Mouse (Mus musculus) forebrain, embryonic 16.5 days (tissue): ENCODE data around the gene Ogdhl. TPM values are rescaled to one million over a fixed set of nuclear protein-coding genes. Genes with fewer than 3 reads are reported as not detected.
A peak's percentile ranks its signal among the peaks of the same experiment; 100 is the strongest.
"Not testable (repeated sequence)": the region's sequence is repeated elsewhere in the genome, so short reads cannot be mapped to it uniquely, and the experiment has no call there.

Experiments
- ATAC-seq: fragments of 200-750 bp; cut with Nextera tagmentation; 2 replicates; pipeline ENCODE4 v1.8.0; 2017; ENCODE audit warnings: mild to moderate bottlenecking, moderate library complexity
- H3K27ac ChIP-seq: fragments of 300-500 bp; sonication (generic); 2 replicates; pipeline ENCODE4 v1.5.1; 2014; ENCODE audit warnings: low read length, control low read depth
- H3K27me3 ChIP-seq: fragments of 300-500 bp; sonication (generic); replicated peaks from 2 replicates; pipeline ENCODE4 v1.6.1; 2014; ENCODE audit warnings: low read length; ENCODE audit not compliant: control insufficient read depth, insufficient read depth
- H3K36me3 ChIP-seq: fragments of 300-500 bp; sonication (generic); 2 replicates; pipeline ENCODE4 v1.6.1; 2014; ENCODE audit not compliant: control insufficient read depth, insufficient read depth
- H3K4me1 ChIP-seq: fragments of 300-500 bp; sonication (generic); replicated peaks from 2 replicates; pipeline ENCODE4 v1.6.1; 2014; ENCODE audit warnings: low read length; ENCODE audit not compliant: control insufficient read depth, insufficient read depth
- H3K4me2 ChIP-seq: fragments of 300-500 bp; sonication (generic); 2 replicates; pipeline ENCODE4 v1.6.1; 2014; ENCODE audit warnings: mild to moderate bottlenecking, low read length, control low read depth
- H3K4me3 ChIP-seq: fragments of 300-500 bp; sonication (generic); replicated peaks from 2 replicates; pipeline ENCODE4 v1.5.1; 2014; ENCODE audit warnings: mild to moderate bottlenecking, low read length, control low read depth
- H3K9ac ChIP-seq: fragments of 300-500 bp; sonication (generic); replicated peaks from 2 replicates; pipeline ENCODE4 v1.6.1; 2014; ENCODE audit warnings: low read depth, low read length, control low read depth
- H3K9me3 ChIP-seq: fragments of 300-500 bp; sonication (generic); 2 replicates; pipeline ENCODE4 v1.6.1; 2016; ENCODE audit warnings: low read length; ENCODE audit not compliant: control insufficient read depth
- WGBS: fragments of 180-500 bp; shearing (Covaris S2); extraction: QIAGEN DNeasy Blood & Tissue Kit; methylation state at CpG from one replicate; pipeline ENCODE4 v1.1.7; 2014; 5-methylcytosine and 5-hydroxymethylcytosine counted together
- polyA plus RNA-seq: library from polyadenylated mRNA; unstranded; fragments of >200 nt; fragmentation: Nextera tagmentation; extraction: Ambion mirVana; gene quantifications from 2 replicates; pipeline ENCODE4 v1.2.1, GENCODE M21; 2015

Ogdhl gene
- polyA plus RNA-seq, 1 experiment from 2014 or later = 29.6 TPM

DNA sequence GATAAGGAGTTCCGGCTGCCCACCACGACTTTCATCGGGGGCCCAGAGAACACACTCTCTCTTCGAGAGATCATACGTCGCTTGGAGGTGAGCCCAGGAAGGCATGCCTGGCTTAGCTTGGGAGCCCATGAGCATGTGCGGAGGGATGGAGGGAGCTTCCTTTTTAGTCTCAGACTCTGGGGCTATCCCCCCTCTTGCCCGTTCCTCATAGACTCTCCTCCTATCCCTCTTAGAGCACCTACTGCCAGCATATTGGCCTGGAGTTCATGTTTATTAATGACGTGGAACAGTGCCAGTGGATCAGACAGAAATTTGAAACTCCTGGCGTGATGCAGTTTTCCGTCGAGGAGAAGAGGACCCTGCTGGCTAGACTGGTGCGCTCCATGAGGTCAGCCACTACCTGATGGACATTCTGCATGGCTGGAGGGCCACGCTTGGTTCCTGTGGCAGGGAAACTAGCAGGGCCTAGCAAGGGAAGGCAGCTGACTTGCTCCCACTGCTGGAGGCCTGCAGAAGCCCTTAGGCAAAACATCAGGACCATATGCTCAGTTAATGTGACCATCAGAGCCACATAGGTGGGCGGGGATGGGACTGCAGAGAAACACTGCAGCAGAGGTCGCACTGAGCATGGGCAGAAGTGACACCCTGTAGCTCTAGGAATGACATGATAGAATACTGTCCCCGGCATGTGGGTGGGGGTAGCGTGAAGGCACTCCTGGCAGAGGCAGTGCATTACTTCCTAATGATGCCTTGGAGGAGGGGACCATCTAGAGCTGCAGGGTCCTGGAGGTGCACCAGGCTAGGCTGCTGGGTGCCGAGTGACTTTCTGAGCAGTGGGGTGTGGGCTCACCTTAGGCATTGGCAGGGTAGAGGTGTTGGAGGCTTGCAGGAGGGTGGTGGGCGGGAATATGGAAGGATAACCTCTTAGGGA is 11.0 kb downstream of the Ogdhl start:
- ATAC-seq = 0 out of 2 replicates have a peak, but pooled peaks have one; percentile 18
- WGBS = 66% methylated on average over 20 of the region's 20 CpGs
- Histone ChIP-seq H3K27me3 (no peaks in the 10 kb centered on the region), H3K9ac (no peak overlapping the region), H3K36me3 (peaks cover 9% of the 10 kb centered on the region), H3K27ac (no peak overlapping the region), H3K4me2 (no peak overlapping the region), H3K9me3 (no peaks in the 10 kb centered on the region), H3K4me1 (peaks cover 10% of the 10 kb centered on the region), H3K4me3 (no peak overlapping the region)

DNA sequence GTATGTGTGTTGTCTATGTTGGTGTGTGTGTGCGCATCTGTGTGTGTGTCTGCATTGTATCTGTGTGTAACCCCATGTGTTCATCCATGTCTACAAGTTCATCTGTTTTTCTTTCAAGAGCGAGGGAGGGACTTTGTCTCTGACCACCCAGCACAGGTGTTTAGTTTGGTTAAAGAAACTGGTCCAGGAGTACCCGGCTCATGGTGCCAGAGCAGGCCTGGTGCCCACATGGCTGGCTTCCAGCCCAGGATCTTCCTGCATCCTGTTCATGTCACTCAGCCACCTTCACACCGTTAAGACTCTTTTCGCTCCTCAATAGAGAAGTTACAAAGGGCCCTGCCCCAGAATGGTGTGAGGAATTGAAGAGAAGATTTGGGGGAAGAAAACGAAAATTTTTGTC is 14.2 kb downstream of the Ogdhl start:
- H3K4me1 ChIP-seq = peaks cover 10% of the 10 kb centered on the region
- 61% methylated on average over 6 of the region's 6 CpGs for WGBS
- no peak overlapping the region for H3K9ac ChIP-seq
- peaks cover 9% of the 10 kb centered on the region for H3K36me3 ChIP-seq
- no peak for ATAC-seq
- H3K4me2 ChIP-seq = no peak overlapping the region
- no peak overlapping the region for H3K27ac ChIP-seq
- H3K27me3 ChIP-seq = no peaks in the 10 kb centered on the region
- no peaks in the 10 kb centered on the region for H3K9me3 ChIP-seq
- no peak overlapping the region for H3K4me3 ChIP-seq

DNA sequence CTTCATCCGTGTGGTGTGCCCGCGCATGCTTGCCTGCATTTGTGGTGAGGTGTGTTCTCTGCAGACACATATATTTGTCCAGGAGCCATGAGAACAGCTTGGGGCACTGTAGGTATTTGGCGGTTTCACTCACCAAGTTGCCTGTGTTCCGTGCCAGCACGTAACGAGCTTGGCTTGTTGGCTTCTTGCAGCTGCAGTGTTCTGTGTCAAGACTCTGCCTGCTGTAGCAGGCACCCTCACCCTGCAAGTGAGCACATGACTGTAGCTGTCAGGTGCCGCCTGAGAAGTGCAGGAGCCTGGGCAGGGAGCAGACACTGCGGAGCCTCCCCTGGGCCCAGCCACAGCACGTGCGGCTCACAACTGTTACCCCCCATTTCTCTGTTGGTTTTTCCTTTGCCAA is 14.7 kb downstream of the Ogdhl start:
- no peaks in the 10 kb centered on the region for H3K9me3 ChIP-seq
- H3K4me3 ChIP-seq = no peak overlapping the region
- H3K36me3 ChIP-seq = peaks cover 9% of the 10 kb centered on the region
- peaks cover 10% of the 10 kb centered on the region for H3K4me1 ChIP-seq
- H3K27ac ChIP-seq = no peak overlapping the region
- peak; percentile 73 for ATAC-seq
- H3K9ac ChIP-seq = no peak overlapping the region
- H3K4me2 ChIP-seq = no peak overlapping the region
- H3K27me3 ChIP-seq = no peaks in the 10 kb centered on the region
- WGBS = 63% methylated on average over 11 of the region's 11 CpGs

DNA sequence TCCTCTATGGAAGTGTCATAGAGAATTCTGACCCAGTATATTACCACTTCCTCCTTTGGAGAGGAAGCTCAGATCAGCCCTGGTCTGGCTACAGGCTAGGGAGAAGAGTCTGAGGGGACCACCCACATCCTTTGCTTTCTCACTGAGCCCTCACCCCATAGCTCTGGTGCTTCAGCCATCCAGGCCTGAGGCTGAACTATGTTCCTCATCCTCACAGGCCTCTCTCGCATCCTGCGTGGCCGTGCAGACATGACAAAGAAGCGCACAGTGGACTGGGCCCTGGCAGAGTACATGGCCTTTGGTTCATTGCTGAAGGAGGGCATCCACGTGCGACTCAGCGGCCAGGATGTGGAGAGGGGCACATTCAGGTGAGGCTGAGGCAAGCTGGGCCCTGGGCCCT is 20.0 kb downstream of the Ogdhl start:
- H3K4me1 ChIP-seq = no peaks in the 10 kb centered on the region
- no peak overlapping the region for H3K4me3 ChIP-seq
- H3K9me3 ChIP-seq = no peaks in the 10 kb centered on the region
- H3K9ac ChIP-seq = no peak overlapping the region
- 94% methylated on average over 7 of the region's 7 CpGs for WGBS
- peaks cover 18% of the 10 kb centered on the region for H3K36me3 ChIP-seq
- no peak overlapping the region for H3K27ac ChIP-seq
- no peak for ATAC-seq
- H3K27me3 ChIP-seq = no peaks in the 10 kb centered on the region
- no peak overlapping the region for H3K4me2 ChIP-seq

DNA sequence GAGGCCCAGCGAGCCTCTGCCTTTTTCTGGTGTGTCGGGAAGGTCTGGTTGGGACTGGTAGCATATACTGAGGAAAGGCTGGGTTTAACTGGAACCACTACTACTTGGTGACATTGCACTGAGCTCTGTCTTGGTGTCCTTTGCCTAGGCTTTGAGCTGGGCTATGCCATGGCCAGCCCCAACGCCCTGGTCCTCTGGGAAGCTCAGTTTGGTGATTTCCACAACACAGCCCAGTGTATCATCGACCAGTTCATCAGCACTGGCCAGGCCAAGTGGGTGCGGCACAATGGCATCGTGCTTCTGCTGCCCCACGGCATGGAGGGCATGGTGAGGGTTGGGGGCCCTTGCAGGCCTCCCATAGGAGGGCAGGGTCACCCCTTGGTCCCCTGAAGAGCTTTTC is 22.4 kb downstream of the Ogdhl start:
- 92% methylated on average over 7 of the region's 7 CpGs for WGBS
- Histone ChIP-seq H3K4me3 (no peak overlapping the region), H3K27me3 (no peaks in the 10 kb centered on the region), H3K4me2 (no peak overlapping the region), H3K27ac (no peak overlapping the region), H3K9me3 (no peaks in the 10 kb centered on the region), H3K36me3 (peaks cover 15% of the 10 kb centered on the region), H3K4me1 (no peaks in the 10 kb centered on the region), H3K9ac (no peak overlapping the region)
- no peak for ATAC-seq

DNA sequence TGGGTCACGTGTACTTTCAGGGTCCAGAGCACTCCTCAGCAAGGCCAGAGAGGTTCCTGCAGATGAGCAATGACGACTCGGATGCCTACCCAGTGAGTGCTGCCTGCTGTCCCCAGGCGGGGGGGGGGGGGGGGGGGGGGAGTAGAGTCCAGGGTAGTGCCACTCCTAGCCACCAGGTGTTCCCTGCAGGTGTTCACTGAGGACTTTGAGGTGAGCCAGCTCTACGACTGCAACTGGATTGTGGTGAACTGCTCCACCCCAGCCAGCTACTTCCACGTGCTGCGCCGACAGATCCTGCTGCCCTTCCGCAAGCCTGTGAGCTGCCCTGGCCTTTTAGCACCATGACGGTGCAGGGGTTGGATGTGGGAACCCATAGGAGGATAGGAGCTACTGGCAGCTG is 22.9 kb downstream of the Ogdhl start:
- Histone ChIP-seq H3K27me3 (no peaks in the 10 kb centered on the region), H3K27ac (no peak overlapping the region), H3K9me3 (no peaks in the 10 kb centered on the region), H3K4me3 (no peak overlapping the region), H3K36me3 (peaks cover 15% of the 10 kb centered on the region), H3K4me1 (no peaks in the 10 kb centered on the region), H3K9ac (no peak overlapping the region), H3K4me2 (no peak overlapping the region)
- WGBS = 89% methylated on average over 9 of the region's 10 CpGs
- ATAC-seq = no peak

DNA sequence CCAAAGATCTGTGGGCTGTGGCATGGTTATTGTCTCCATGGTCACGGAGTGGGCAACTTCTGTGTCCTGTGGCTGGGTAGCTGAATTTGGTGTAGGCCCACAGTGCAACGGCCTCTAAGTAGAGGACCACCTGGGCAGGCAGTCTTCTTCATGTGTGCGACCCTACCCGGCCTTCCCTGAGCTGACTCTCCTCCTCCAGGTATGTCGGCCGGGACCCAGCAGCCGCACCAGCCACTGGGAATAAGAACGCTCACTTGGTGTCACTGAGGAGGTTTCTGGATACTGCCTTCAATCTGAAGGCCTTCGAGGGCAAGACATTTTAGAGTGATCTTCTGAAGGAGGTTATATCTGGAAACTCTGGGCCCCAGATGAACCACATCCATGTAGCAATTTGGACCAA is 25.5 kb downstream of the Ogdhl start:
- no peak overlapping the region for H3K4me3 ChIP-seq
- ATAC-seq = no peak
- no peaks in the 10 kb centered on the region for H3K27me3 ChIP-seq
- 97% methylated on average over 9 of the region's 9 CpGs for WGBS
- H3K9me3 ChIP-seq = no peaks in the 10 kb centered on the region
- peaks cover 12% of the 10 kb centered on the region for H3K36me3 ChIP-seq
- no peak overlapping the region for H3K4me2 ChIP-seq
- no peaks in the 10 kb centered on the region for H3K4me1 ChIP-seq
- no peak overlapping the region for H3K27ac ChIP-seq
- H3K9ac ChIP-seq = no peak overlapping the region

DNA sequence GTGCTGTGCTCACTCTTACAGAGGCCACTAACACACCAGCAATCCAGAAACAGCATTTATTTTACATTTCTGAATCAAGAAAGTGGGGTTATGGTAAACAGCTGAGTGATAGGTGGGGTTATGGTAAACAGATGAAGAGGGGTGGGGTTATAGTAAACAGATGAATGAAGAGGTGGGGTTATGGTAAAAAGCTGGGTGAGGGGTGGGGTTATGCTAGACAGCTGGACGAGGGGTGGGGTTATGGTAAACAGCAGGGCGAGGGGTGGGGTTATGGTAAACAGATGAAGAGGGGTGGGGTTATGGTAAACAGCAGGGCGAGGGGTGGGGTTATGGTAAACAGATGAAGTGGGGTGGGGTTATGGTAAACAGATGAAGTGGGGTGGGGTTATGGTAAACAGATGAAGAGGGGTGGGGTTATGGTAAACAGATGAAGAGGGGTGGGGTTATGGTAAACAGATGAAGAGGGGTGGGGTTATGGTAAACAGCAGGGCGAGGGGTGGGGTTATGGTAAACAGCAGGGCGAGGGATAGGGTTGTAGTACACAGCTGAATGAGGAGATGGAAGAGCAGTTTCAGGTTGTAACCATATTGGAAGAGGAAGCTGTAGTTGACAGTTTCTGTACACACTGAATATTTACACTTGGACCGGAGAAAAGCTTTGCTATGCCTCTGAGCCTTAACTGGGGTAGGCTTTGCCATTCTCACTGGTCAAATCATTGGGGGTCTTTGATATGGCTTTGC is 29.5 kb downstream of the Ogdhl start:
- 28% methylated on average over 6 of the region's 6 CpGs for WGBS

DNA sequence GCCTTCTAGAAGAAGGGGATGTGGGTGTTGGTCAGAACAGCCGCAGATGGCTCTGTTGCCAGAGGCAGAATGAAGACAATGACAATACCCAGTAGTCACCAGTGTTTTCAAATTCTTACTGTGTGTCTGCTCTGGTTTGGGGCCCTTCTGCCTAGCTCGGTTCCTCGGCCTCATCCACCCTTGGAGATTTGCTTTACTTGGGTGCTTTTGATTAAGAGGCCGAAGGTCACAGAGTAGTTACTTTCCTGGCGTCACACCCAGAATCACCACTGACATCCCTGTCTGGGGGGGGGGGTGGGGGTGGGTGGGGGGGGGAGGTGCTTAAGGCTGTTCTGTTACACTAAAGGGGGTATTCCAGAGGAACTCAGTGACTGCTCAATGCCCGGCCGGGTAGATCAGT is 42.5 kb downstream of the Ogdhl start:
- peaks cover under 1% of the 10 kb centered on the region for H3K9me3 ChIP-seq
- WGBS = 70% methylated on average over 7 of the region's 7 CpGs
- no peak overlapping the region for H3K27ac ChIP-seq
- H3K4me1 ChIP-seq = no peaks in the 10 kb centered on the region
- no peaks in the 10 kb centered on the region for H3K36me3 ChIP-seq
- no peak overlapping the region for H3K4me3 ChIP-seq
- H3K4me2 ChIP-seq = no peak overlapping the region
- no peak for ATAC-seq
- no peak overlapping the region for H3K9ac ChIP-seq
- no peaks in the 10 kb centered on the region for H3K27me3 ChIP-seq

More for the DNA sequence above, 29.5 kb downstream of the Ogdhl start:
- H3K36me3 ChIP-seq, H3K4me2 ChIP-seq, ATAC-seq, H3K4me1 ChIP-seq, H3K27ac ChIP-seq, H3K9ac ChIP-seq, H3K9me3 ChIP-seq, H3K4me3 ChIP-seq, H3K27me3 ChIP-seq: not testable (repeated sequence)
